Mouse (Mus musculus): Measurements from ENCODE around the gene Ece1. TPM values are rescaled to one million over a fixed set of nuclear protein-coding genes. Genes with fewer than 3 reads are reported as not detected.

The Ece1 gene
- total and polyA plus RNA-seq, 2 experiments from 2014 or later = 16.2 to 32.1 TPM

DNA sequence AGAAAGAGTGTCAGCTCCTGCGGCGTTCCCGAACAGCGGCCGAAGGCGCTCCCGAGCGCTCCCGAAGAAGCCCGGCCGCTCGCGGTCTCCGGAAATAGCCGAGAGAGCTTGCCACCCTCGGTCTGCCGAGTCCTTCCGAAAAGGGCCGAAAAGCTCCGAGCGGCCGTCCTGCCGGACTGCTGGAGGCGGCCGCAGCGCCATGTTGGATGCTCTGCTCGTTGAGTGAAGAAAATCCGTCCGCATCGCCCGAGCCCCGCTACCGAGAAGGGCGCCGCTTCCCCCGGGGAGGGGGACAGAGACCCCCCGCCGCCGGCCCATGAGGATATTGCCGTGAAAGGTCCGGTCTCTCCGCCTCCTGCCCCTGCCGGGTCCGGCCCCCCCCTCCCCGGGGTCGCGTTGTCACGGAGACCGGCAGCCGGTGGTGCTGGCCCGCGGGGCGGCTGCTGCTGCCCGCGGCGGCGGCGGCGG, 131.3 kb downstream of the Ece1 start:
- Histone ChIP-seq H3K4me3 (ENCODE audit: low read depth, low read length) (peak overlapping the region; percentile 94), H3K27ac (ENCODE audit: low read depth, low read length) (peak overlapping the region; percentile 94), H3K4me1 (ENCODE audit: insufficient read depth) (peaks cover 20% of the 10 kb centered on the region), H3K9ac (peak overlapping the region; percentile 99), H3K36me3 (ENCODE audit: insufficient read depth) (peaks cover 5% of the 10 kb centered on the region; the same call in 1 of the 2 replicates), H3K27me3 (ENCODE audit: insufficient read depth, low read length) (no peaks in the 10 kb centered on the region), H3K9me3 (ENCODE audit: low read length) (no peaks in the 10 kb centered on the region), H3K4me2 (ENCODE audit: low read depth) (peak overlapping the region; percentile 81)
- under 1% methylated on average over 38 of the region's 59 CpGs for WGBS
- ATAC-seq = peak; percentile 97
- peak; percentile 99 for DNase-seq
- no peak for TF ChIP-seq CTCF (IDR thresholded peaks at IDR 0.05; ENCODE audit: low read depth)

DNA sequence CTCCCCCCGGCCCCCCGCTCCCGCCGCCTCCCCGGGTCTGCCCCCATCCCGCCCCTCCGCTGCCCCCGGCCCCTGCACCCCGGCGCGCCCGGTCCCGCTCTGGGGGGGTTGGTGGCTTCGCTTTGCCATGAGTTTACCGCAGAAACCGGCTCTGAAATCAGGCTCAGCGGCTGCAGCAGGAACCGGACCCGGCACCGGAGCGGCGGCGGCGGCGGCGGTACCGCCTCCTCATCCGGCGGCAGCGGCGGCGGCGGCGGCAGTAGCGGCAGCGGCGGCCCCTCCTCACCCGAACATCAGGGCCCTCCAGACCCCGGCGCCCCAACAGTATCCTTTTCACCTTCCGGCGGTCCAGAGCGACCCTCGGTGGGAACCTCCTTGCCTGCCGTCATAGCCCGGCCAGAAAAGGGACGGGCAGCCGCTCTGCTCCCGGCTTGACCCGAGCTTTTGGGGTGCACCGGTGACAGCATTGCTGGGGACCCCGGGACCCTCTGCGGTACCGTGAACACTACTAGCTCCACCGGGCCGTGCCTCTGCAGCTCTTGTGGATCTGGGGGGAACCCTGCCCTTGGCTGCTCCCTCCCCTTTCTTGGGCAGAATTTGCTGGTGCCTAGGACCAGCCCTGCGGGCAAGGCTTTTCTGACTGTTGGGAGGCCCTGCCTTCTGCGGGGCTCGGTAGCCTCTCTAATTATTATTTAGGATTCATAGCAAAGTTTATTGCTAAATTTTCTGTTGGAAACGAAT, 132.0 kb downstream of the Ece1 start:
- ATAC-seq = peak; percentile 9
- no peak for TF ChIP-seq CTCF (IDR thresholded peaks at IDR 0.05; ENCODE audit: low read depth)
- Histone ChIP-seq H3K4me2 (ENCODE audit: low read depth) (peak overlapping the region; percentile 81), H3K27ac (ENCODE audit: low read depth, low read length) (peak overlapping the region; percentile 94), H3K27me3 (ENCODE audit: insufficient read depth, low read length) (no peaks in the 10 kb centered on the region), H3K36me3 (ENCODE audit: insufficient read depth) (peaks cover 12% of the 10 kb centered on the region; the same call in 1 of the 2 replicates), H3K4me3 (ENCODE audit: low read depth, low read length) (peak overlapping the region; percentile 94), H3K9ac (peak overlapping the region; percentile 99), H3K9me3 (ENCODE audit: low read length) (no peaks in the 10 kb centered on the region), H3K4me1 (ENCODE audit: insufficient read depth) (peaks cover 20% of the 10 kb centered on the region)
- WGBS = under 1% methylated on average over 49 of the region's 60 CpGs
- peak; percentile 42 for DNase-seq

DNA sequence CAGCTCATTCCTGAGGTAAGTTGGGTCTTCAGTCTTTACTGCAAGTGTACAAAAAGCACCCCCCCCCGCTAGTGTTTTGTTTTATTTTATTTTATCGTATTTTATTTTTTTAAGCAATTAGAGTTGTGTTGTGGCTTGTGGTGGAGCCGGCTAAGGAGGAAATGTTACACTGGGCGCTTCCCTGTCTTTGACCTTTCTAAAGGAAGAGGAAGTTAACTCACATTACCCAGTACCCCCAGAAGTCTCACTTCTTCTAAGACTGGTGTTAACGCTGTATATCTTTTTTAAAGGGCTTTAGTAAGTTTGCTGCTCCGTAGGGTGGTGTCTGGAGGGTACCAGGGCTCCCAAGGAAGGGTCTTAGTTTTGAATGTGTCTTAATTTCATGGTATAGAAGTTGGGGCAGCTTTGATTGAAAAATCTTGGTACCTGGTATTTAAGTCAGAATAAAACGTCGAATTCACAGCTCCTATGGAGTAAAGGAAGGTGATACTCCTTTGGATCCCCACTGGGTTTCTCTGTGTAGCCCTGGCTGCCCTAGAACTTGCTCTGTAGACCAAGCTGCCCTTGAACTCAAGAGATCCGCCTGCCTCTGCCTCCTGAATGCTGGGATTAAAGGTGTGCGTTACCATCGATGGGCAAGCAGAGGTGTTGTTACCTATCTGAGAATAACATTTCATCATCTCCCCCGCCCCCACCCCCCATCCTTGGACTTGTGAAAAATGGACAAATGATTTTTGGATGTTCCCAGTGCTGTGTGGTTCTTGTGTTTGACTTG, 132.7 kb downstream of the Ece1 start:
- Histone ChIP-seq H3K9me3 (ENCODE audit: low read length) (no peaks in the 10 kb centered on the region), H3K4me3 (ENCODE audit: low read depth, low read length) (peak overlapping the region; percentile 94), H3K27ac (ENCODE audit: low read depth, low read length) (peak overlapping the region; percentile 94), H3K4me2 (ENCODE audit: low read depth) (peak overlapping the region; percentile 81), H3K36me3 (ENCODE audit: insufficient read depth) (peaks cover 13% of the 10 kb centered on the region), H3K9ac (peak overlapping the region; percentile 99), H3K4me1 (ENCODE audit: insufficient read depth) (peaks cover 20% of the 10 kb centered on the region), H3K27me3 (ENCODE audit: insufficient read depth, low read length) (no peaks in the 10 kb centered on the region)
- TF ChIP-seq CTCF (IDR thresholded peaks at IDR 0.05; ENCODE audit: low read depth) = no peak
- ATAC-seq = no peak
- no peak for DNase-seq
- 47% methylated on average over 12 of the region's 12 CpGs for WGBS

GRCm38 (mm10) chr4:137995399-137995798, 133.4 kb downstream of the Ece1 start:
- DNase-seq = no peak
- Histone ChIP-seq H3K9ac (peak overlapping the region; percentile 28; the same call in 1 of the 2 replicates), H3K36me3 (ENCODE audit: insufficient read depth) (peaks cover 13% of the 10 kb centered on the region), H3K27me3 (ENCODE audit: insufficient read depth, low read length) (no peaks in the 10 kb centered on the region), H3K4me1 (ENCODE audit: insufficient read depth) (peaks cover 20% of the 10 kb centered on the region), H3K27ac (ENCODE audit: low read depth, low read length) (no peak overlapping the region), H3K4me3 (ENCODE audit: low read depth, low read length) (peak overlapping the region; percentile 94), H3K4me2 (ENCODE audit: low read depth) (peak overlapping the region; percentile 81), H3K9me3 (ENCODE audit: low read length) (no peaks in the 10 kb centered on the region)
- ATAC-seq = no peak
- TF ChIP-seq CTCF (IDR thresholded peaks at IDR 0.05; ENCODE audit: low read depth) = no peak
- WGBS = 77% methylated on average over 12 of the region's 12 CpGs

GRCm38 (mm10) chr4:137998232-137998631, 136.2 kb downstream of the Ece1 start:
- H3K27ac ChIP-seq (ENCODE audit: low read depth, low read length) = no peak overlapping the region
- WGBS = 68% methylated on average over 4 of the region's 4 CpGs
- no peak for TF ChIP-seq CTCF (IDR thresholded peaks at IDR 0.05; ENCODE audit: low read depth)
- no peak overlapping the region for H3K4me2 ChIP-seq (ENCODE audit: low read depth)
- H3K9ac ChIP-seq = no peak overlapping the region
- no peaks in the 10 kb centered on the region for H3K9me3 ChIP-seq (ENCODE audit: low read length)
- DNase-seq (no peak), ATAC-seq (no peak)
- peaks cover 13% of the 10 kb centered on the region for H3K36me3 ChIP-seq (ENCODE audit: insufficient read depth)
- H3K27me3 ChIP-seq (ENCODE audit: insufficient read depth, low read length) = no peaks in the 10 kb centered on the region
- no peak overlapping the region for H3K4me3 ChIP-seq (ENCODE audit: low read depth, low read length)
- peaks cover 21% of the 10 kb centered on the region for H3K4me1 ChIP-seq (ENCODE audit: insufficient read depth)

- H3K4me2 ChIP-seq (ENCODE audit: low read depth) = no peak overlapping the region
- TF ChIP-seq CTCF (IDR thresholded peaks at IDR 0.05; ENCODE audit: low read depth) = no peak
- no peak overlapping the region for H3K27ac ChIP-seq (ENCODE audit: low read depth, low read length)
- WGBS = 16% methylated on average over 7 of the region's 7 CpGs
- peaks cover 10% of the 10 kb centered on the region for H3K4me1 ChIP-seq (ENCODE audit: insufficient read depth)
- no peak overlapping the region for H3K9ac ChIP-seq
- DNase-seq = peak; percentile 63
- no peaks in the 10 kb centered on the region for H3K9me3 ChIP-seq (ENCODE audit: low read length)
- no peaks in the 10 kb centered on the region for H3K27me3 ChIP-seq (ENCODE audit: insufficient read depth, low read length)
- ATAC-seq = no peak; the same call in 1 of the 2 replicates
- H3K4me3 ChIP-seq (ENCODE audit: low read depth, low read length) = no peak overlapping the region
- peaks cover 16% of the 10 kb centered on the region for H3K36me3 ChIP-seq (ENCODE audit: insufficient read depth)
These were observed 138.6 kb downstream of the Ece1 start for GRCm38 (mm10) chr4:138000682-138001081.

Measured in forebrain, postnatal 0 days (tissue).